Mouse (Mus musculus): ENCODE data around the gene Src.
"Not testable (repeated sequence)": the region's sequence is repeated elsewhere in the genome, so short reads cannot be mapped to it uniquely, and the experiment has no call there.

The Src gene

DNA sequence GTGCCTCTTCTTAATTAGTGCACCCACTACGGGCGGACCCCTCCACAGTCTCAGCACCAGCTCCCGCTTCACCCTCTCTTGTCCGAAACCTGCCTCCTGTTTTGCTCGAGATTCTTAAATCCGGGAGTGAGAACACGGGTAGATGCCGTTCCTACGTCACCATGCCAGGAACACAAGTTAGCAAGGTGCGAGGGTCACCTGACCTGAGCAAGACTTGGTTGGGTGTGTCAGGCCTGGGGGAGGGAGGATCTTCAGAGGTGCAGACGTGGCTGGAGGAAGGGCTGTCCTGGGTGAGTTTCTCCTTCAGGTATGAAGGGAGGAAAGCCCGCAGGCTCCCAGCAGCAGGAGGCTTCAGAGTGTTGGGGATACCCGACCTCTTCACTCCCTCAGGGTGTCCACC is at the start of gene Src:
Src (plus strand) TSS at position 239 of the 400 bp plus-strand sequence.
- ATAC-seq (ENCODE audit: low TSS enrichment), result no peak

DNA sequence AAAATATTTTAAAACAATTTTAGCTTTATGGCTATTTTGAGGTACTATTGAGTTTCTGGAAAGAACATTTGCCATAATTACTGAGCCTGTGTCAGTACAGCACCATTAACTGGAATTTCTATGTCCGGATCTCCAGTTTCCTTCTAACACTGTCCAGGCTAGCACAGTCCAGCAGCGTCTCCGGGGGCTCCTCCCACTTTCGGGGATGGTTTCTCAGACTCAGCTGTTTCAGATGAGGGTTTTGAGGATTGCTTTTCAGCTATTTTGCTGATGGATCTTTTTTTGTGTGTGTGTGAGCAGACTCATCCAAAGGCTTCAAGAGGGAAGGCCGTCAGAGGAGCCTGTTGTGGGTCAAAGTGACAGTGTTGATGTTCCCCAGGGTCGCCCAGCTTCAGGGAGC is 46.5 kb upstream of the Src start:
- no peak for ATAC-seq (ENCODE audit: low TSS enrichment)

GRCm38 (mm10) chr2:157373681-157374080 is 44.6 kb upstream of the Src start:
- ATAC-seq (ENCODE audit: low TSS enrichment), result no peak; the same call in 1 of the 2 replicates

DNA sequence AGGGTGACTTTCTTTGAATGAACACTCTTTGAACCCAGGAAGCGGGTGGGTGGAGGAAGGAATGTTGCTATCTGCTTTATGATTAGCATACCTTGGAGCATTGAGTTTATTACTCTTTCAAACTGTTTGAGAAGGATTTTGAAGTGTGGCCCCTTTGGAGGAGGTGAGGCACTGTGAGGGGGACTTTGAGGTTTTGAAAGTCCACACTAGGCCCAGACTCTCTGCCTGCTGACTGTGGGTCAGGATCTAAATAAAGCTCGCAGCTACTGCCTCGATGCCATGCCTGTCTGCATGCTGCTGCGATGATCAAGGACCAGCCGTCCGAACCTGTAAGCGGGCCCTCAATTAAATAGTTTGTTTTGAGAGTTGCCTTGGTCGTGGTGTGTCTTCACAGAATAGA is 43.2 kb upstream of the Src start:
- ATAC-seq (ENCODE audit: low TSS enrichment), result no peak

DNA sequence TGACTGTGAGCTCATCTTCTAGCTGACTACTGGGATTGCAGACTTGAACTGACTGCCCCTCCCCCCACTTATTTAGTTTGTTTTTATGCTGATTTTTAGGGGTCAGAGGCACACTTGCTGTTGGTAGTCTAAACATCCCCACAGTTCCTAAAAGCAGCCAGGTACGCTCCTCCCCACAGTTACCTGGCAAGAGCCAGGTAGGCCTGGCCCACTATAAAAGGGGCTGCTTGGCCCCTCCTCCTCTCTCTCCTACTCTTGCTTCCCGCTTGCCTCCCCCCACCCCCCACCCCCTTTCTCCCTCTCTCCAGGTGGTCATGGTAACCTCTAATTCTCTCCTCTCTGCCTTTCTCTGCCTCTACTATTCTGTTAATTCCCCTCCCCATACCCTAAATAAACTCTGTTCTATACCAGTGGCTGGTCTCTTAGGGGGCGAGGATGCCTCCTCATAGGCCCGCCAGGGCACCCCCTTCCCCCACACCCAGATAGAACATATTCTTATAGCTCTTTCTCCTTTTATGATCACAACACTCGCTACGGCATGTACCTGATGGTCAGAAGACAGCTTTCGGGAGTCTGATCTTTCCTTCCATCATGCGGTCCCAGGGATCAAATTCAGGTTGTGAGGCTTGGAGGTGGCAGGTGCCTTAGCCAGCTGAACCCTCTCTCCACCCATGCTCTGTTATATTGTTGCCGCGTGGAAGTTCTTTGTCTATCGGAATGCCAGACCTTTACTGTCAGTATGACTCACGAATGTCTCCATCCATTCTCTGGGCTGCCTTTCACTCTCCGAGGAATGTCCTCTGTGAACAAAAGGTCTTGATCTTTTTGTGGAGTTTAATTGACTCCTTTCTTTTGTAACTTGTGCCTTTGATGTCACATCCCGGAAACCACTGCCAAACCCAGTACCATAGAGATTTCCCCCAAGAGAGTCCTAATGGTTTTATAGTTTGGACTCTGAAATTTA is 42.2 kb upstream of the Src start:
- ATAC-seq (ENCODE audit: low TSS enrichment), result no peak

GRCm38 (mm10) chr2:157376995-157377394 is 41.2 kb upstream of the Src start:
- ATAC-seq (ENCODE audit: low TSS enrichment), result no peak

- no peak for ATAC-seq (ENCODE audit: low TSS enrichment)
These were observed 33.4 kb upstream of the Src start for GRCm38 (mm10) chr2:157384836-157385235.

GRCm38 (mm10) chr2:157388901-157389590 is 29.2 kb upstream of the Src start:
- ATAC-seq (ENCODE audit: low TSS enrichment), result not testable (repeated sequence)

DNA sequence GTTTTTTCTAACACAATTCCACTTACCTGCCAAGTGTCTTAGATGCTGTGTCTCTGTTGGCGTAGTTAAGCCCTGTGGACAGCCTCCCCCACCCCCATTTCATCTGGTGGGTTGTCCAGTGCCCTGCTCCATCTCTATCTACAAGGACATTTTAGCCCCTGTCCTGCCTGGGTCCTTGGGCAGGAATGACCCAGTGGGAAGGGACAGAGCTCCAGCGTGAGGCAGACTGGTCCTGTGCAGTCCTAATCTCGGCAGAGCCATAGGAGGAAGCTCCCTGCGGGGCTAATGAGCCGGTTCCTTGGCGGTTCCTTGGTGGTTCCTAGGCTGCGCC is 28.7 kb upstream of the Src start:
- no peak for ATAC-seq (ENCODE audit: low TSS enrichment)

DNA sequence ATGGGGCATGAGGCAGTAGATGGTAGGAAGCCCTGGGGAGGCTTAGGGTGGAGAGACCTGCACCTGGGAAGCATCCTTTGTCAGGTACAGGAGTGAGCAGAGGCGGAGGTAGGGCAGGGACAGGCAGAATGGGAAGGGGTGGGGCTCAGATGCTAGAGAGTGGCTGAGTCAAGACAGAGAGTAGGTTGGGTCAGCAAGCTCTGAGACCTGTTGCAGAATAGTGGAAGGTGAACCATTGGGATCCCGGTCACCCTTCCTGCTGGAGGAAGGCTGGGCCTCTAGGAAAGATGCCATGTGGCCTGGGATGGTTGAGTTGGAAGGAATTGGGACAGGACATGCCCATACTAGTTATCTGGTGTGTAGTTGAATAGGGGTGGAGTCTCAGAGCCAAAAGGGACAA is 25.9 kb upstream of the Src start:
- ATAC-seq (ENCODE audit: low TSS enrichment), result no peak

- ATAC-seq (ENCODE audit: low TSS enrichment), result no peak
These were observed 24.7 kb upstream of the Src start for GRCm38 (mm10) chr2:157393549-157393948.

DNA sequence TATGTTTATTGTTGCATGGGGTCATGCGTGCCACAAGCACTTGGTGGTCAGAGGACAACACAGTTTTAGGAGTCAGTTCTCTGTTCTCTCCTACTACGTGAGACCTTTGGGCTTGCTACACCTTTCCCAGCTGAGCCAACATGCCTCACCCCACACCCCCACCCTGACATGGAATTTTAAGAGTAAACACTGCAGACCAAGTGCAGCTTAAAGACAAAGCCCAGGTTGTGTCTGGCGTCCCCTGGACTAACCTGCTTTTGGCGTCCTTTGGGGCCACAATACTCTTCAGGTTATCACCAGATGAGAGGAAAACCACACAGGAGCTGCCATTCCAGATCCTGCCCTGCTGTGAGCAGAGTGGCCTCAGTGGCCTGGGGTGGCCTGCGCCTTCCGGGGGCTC is 23.4 kb upstream of the Src start:
- no peak for ATAC-seq (ENCODE audit: low TSS enrichment)

DNA sequence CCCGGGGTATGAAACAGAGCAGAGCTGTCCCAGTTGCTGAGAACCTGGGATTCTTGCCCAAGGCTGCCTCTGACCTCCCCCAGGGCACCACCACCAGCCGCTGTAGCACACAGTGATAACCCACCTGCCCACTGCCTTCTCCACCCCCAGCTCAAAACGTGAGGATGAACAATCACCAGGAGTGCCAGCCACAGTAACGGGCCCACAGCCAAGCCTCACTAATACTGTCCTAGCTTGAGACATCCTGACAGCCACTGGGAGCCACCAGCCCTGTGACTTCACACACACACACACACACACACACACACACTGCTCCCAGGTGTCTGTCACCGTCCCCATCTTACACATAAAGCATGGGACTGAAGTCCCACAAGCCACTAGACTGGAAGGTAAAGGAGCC is 22.9 kb upstream of the Src start:
- no peak for ATAC-seq (ENCODE audit: low TSS enrichment)

DNA sequence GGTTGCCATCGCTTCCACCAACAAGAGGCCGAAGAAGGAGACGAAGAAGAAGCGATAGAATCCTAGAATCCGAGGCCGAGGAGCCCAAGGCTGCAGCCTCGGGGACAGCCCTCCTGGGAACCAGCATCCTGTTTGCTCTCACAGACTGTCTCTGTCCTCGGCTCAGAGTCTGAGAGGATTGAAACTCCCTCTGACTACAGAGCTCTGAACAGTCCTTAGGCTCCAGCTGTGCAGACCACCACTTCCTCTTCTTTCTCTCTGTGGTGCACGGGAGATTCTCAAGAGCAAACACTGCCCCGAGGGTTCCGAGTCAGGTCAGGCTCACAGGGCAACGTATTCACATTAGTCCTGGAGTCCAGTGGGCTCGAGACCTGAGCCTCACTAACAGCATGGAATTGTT is 22.3 kb upstream of the Src start:
- no peak for ATAC-seq (ENCODE audit: low TSS enrichment)

DNA sequence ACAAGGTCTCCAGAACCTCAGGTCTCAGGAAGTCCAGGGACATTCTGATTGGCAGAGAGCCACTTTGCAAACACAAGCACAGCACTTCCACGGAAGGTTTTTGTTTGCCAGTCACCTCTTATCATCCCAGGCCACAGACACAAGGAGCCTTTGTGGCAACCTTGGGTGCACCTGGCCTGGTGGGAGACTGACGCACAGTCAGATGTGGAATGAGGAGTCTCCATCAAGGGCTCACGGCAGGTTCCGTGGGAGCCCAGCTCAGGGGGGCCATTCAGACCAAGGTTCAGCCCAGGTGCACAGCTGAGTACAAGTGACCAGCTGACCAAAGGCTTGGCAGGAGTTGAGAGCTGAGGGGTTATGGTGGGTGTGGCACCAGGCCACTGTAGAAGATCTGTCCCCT is 20.9 kb upstream of the Src start:
- no peak for ATAC-seq (ENCODE audit: low TSS enrichment)

DNA sequence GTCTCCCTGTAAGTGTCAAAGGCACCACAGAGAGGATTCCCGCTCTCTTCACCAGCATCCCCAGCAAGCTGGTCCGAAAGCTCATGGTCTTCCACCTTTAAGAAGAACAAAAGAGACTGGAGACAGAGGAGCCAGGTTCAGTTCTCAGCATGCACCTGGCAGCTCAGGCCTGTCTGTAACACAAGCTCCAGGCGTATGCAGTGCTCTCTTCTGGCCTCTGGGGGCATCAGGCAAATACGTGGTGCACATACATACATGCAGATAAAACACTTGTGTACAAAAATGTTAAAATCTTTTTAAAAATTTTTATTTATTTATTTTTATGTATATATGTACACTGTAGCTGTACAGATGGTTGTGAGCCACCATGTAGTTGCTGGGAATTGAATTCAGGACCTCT is 19.7 kb upstream of the Src start:
- ATAC-seq (ENCODE audit: low TSS enrichment), result no peak

GRCm38 (mm10) chr2:157399797-157400196 is 18.4 kb upstream of the Src start:
- peak; percentile 33; the same call in 1 of the 2 replicates for ATAC-seq (ENCODE audit: low TSS enrichment)

GRCm38 (mm10) chr2:157400491-157400890 is 17.8 kb upstream of the Src start:
- no peak for ATAC-seq (ENCODE audit: low TSS enrichment)

DNA sequence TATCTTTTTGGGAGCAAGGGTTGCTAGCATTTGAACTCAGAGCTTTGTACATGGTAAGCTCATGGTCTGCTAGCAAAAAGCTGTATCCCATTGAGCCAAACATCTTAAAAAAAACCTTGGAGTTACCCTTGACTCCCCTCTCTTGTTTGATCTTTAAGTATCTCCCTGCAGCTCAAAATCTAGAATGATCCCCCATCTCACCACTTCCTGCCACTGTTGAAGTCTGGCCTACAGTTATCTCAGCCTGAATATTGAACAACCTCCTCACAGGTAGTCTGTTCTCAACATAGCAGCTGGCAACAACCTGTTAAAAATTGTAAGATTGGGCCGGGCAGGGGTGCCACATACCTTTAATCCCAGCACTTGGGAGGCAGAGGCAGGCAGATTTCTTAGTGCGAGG is 17.0 kb upstream of the Src start:
- ATAC-seq (ENCODE audit: low TSS enrichment), result no peak

- peak; percentile 66 for ATAC-seq (ENCODE audit: low TSS enrichment)
These were observed 10.6 kb upstream of the Src start for GRCm38 (mm10) chr2:157407596-157407995.

DNA sequence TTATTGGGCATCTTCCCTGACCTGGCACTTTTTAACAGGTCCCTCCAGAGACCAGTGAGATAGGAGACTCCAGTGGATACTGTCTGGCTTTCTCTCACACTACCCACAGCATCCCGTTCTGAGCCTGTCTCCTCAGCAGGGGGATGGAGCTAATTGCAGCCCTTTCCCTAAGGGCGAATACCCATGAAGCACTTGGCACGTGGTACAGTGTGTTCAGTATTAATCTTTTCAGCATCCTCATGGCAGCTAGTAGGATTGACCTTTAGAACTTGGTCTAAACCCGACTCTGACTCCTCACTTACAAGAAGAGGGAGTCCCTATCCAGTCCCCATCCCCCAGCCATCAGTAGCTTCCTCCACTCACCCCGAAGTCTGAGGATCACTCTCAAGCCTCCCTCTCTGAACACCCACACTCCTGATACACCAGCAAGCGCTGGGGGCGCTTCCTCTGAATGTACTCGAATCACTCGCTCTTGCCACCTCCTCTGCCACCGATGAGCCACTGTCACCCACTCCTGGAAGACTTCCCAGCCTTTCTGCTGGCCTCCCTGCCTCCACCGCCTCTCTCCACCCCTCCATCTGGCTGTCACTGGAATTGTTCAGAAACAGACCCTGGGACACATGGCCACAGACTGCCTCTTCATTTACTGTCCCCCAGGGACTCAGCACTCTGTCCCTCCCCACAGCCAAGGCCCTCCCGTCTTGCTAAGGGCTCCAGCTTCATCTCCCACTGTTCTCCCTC is 8.3 kb upstream of the Src start:
- peak; percentile 84 for ATAC-seq (ENCODE audit: low TSS enrichment)

- ATAC-seq (ENCODE audit: low TSS enrichment), result no peak
These were observed 7.0 kb upstream of the Src start for GRCm38 (mm10) chr2:157411151-157411693.

Measured in frontal cortex, adult (tissue).